Mouse (Mus musculus) hindlimb bud, embryonic 11.5 days (tissue): ENCODE results near the gene Gm10912.
"Not testable (repeated sequence)": the region's sequence is repeated elsewhere in the genome, so short reads cannot be mapped to it uniquely, and the experiment has no call there.

ENCODE experiments used
- DNase-seq: peaks from one replicate; pipeline ENCODE4 v3.0.0-alpha.2; 2012; ENCODE audit warnings: low read depth, low spot score; ENCODE audit errors: extremely low spot score

Gene Gm10912

DNA sequence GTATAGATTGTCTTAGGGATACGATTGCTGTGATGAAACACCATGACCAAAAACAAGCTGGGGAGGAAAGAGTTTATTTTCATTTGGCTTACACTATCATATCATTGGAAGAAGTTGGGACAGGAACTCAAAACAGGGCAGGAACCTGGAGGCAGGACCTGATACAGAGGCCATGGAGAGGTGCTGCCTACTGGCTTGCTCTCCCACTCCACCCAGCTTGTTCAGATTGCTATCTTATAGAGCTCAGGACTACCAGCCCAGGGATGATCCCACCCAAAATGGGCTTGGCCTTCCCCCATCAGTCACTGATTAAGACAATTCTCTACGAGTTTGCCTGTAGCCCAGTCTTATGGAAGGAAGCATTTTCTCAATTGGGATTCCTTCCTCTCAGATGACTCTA is 1.5 kb upstream of the Gm10912 start:
- no peak for DNase-seq

DNA sequence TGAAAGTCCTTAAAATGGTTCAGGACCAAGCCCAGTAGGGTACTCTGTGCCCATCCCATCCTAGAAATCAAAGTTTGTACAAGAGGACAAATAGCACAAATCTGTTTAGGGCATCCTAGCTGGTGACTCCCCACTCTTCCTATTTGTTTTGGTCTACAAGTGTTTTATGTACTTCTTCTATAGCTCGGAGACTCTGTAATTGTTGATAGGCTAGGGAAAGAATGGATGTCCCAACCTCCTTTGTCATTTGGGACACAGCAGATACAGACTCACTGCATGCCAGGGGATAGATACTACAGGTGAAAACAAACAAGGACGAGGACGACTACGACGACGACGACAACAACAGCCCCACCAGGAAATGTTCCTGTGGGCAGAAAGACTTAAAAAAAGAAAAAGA is 2.8 kb downstream of the Gm10912 start, which contains the start of gene Gm10799:
TSS of gene Gm10799 (minus strand) at position 101 of the 400 bp plus-strand sequence.
- DNase-seq, result not testable (repeated sequence)

DNA sequence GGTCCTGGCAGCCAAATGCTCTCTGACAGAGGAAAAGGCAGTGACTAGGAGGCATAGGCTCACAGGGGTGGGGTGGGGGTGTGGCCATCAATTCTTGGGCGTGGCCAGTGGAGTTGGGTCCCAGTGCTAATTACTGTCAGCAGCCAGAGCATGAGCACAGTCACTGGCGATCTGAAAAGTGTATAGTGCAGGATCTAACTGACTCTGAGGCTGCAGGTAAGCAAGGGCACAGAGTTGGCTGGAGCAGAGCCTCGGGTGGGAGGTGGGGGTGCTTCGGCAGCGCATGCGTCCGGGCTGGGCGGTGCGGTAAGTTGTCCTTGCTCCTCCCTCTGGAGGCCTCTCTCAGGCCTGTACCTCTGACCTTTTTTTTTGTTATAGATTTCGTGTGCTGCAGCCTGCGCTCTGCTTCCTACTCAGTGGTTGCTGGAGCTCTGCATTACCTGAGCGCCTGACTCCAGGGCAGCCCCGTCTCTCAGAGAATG is 4.1 kb downstream of the Gm10912 start, which contains the start of gene Cd59b:
TSS of gene Cd59b (plus strand) at position 146 of the 482 bp plus-strand sequence.
- DNase-seq, result no peak

DNA sequence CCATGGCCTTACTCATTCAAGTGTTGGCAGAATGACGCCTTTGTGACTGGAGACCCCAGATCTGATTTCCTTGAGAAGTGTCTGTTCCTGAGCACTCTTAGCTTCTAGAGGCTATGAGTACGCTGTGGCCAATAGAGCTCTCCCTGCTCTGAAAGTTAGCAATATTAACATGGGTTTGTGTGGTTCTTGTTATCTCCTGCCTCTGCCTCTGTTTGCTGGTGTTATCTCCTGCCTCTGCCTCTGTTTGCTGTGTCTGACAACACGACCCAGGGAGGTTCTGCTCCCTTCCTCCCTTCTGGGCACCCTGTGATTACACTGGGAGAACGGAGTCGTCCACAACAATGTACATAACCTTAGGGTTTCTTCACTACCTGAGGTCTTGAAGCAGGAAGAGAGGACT is 12.7 kb downstream of the Gm10912 start:
- DNase-seq, result not testable (repeated sequence)

DNA sequence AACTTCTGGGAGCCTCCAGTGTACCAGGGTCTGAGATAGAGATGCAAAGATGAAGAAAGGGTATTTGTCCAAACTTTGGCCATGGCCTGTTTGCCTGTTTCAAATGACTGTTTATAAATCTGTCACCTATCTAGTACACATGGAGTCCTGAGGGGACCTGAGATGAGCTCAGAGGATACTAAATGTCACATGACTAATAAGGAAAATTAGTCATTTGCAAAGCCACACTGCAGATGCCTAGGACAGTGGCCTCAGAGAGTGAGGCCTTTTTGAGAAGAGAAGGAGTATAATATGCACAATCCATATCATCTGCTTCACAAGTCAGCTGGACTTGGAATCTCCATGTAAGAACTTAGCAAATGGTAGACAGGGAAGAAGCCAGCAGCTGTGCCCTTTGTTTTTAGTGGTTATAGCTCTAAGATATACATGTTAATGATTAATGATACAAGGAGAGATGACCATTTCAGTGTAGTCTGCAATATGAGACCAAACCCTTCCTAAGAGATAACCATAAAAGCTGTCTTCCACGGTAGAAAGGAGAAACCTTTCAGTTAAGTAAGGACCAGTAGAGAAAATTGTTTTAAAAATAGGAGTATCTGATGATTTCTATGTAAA is 15.9 kb downstream of the Gm10912 start:
- not testable (repeated sequence) for DNase-seq

DNA sequence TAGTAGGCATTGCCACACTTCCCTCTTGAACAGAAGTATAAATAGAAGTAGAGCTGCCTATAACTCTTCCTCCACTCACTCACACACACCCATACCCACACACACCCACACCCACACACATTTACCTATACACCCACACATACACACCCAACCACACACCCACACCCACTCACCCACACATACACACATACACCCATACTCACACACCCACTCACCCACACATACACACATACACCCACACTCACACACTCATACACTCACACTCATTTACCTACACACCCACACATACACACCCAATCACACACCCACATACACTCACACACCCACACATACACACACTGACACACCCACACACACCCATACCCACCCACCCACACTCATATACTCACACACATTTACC is 16.8 kb downstream of the Gm10912 start:
- no peak for DNase-seq

DNA sequence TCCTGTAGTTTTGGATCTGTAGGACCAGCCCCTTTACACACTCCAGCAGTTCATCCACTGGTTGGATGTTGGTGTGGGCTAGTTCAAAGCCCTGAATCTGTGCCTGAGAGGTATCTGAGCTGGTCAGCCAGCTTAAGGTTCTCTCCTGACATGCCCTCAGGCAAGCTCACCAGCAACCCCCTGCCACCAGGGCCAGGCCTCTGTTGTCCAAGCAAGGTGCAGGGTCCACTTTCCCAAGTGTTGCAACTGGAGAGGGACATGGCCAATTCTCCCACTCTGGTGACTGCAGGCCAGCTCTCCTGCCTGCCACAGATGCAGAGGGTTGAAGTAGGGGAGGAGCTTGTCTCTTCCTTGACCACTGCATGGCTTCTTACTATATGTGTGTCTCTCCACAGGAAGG is 18.4 kb downstream of the Gm10912 start:
- DNase-seq, result not testable (repeated sequence)

DNA sequence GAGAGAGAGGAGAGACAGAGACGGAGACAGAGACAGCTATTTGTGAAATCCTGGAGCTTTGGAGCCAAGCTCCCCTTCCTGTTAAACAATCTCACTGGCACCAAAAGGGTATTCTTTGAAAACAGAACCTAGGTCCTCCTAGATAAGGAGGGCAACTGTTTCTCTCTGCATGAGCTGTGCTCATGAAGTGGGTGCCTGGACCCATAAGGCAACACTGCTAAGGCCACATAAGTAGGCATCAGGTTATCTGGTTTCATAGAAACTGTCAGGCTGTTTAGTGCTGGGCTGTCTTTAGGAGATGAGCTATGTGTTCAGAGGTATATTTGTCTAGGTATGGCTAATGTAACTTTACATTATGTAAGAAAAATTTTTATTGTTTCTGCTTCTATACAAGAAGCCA is 21.9 kb downstream of the Gm10912 start:
- not testable (repeated sequence) for DNase-seq

DNA sequence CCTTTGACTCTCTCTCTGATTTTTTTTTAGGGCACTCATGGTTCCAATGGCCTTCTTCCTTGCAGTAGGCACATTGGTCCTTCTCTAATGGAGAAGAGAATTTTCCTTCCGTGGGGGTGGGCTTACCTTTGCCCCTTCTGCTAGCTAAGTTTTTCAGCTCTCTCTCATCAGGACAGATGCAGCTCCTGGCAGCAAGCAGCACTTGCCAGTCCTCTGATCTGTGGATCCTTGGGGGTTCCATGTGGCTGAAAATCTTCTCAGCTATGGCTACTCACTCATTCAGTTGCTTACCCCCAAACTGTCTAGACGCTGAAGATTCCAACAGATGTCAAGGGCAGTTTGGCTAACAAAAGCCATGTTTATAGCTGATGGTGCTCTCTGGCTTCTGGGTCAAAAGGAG is 27.7 kb downstream of the Gm10912 start:
- DNase-seq, result no peak

DNA sequence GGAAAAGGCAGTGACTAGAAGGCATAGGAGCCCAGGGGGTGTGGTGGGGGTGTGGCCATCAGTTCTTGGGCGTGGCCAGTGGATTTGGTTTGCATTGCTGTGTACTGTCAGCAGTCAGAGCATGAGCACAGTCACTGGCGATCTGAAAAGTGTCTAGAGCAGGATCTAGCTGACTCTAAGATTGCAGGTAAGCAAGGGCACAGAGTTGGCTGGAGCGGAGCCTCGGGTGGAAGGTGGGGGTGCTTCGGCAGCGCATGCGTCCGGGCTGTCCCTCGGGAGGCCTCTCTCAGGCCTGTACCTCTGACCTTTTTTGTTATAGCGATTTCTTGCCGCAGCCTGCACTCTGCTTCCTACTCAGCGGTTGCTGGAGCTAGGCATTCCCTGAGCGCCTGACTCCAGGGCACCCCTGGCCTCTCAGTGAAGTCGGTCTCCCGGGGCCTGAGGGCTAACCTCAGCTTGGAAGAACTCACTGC is 30.2 kb downstream of the Gm10912 start, which contains the start of gene Cd59a:
TSS of gene Cd59a (plus strand) at position 61 of the 473 bp plus-strand sequence.
- DNase-seq, result no peak

DNA sequence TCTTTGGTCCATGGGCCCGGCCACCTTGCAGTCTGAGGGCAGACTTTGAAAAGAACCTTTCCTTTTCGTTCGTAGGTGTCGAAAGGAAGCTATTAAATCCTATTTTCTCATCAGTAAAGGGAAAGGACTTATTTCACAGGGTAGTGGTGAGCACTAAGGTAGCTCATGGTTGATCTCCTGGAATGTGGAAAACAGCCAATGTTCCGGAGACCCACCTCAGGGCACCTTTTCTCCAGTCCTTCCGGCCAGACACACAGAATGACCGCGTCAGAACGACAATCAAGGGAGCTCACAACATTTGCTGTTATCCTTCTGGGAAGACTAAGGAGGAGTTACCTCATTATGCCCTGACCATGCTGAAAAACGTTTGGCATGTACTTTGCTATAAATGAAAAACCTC is 30.6 kb downstream of the Gm10912 start:
- no peak for DNase-seq

DNA sequence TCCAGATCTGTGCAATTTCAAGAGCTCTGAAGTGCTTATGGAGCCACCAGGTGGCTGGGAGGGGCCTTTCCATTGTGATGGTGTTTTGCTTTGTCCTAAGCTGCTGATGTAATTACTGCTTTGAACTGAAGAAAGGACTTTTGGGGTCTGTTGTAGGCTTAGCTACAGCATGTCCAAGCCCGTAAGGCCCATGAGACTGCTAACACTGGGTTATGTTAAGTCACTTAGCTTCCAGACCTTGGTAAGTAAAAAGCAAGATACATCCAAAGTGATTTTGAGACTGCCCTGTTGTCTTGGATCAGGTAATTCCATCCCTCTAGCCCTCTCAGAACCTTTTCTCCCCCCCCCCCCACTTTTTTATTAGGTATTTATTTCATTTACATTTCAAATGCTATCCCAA is 31.2 kb downstream of the Gm10912 start:
- not testable (repeated sequence) for DNase-seq

DNA sequence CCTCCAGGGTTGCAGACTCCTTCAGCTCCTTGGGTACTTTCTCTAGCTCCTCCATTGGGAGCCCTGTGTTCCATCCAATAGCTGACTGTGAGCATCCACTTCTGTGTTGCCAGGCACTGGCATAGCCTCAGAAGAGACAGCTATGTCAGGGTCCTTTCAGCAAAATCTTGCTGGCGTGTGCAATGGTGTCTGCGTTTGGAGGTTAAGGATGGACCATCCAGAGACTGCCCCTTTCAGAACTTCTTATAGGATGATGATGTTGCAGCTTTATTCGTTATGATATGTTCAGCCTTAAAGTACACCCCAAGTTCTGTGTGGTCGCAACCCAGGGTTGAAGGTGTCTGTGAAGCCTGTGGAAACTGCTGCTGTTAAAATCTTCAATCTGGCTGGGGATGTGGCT is 31.8 kb downstream of the Gm10912 start:
- DNase-seq, result not testable (repeated sequence)

DNA sequence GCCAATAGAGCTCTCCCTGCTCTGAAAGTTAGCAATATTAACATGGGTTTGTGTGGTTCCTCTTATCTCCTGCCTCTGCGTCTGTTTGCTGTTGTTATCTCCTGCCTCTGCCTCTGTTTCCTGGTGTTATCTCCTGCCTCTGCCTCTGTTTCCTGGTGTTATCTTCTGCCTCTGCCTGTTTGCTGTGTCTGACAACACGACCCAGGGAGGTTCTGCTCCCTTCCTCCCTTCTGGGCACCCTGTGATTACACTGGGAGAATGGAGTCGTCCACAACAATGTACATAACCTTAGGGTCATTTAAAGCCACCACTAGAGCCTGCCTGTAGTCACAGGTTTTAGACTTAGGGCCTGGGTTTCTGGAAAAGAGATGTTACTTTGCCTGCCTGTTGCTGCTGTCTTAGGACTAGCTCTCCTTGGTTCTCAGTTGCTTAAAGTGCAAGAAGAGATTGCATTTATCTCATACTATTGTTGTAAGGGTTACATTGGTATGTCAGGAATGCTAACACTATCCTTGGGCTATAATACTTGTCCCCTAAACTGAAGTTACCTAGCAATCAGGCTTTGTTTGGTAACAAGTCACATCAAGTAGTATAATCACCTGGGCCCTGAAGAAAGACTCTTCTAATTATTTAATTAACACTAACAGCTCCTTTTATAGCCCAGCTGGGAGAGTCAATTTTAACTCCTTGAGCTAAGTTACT is 33.1 kb downstream of the Gm10912 start:
- DNase-seq, result no peak

DNA sequence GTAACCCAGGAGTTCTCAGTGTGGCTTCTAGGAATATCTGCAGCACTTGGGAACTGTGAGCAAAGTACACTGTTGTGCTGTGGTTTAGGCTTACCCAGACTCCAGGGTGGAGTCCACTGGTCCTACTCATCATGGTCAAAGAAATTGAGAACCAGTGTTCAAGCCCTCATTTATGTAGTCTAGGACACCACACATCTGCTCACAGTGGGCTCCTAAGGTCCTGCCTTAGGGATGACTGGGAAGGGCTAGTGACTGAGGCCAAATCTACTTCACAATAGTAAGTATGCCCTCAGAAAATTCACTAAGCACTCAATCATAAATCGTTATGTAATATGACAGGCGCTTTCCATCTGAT is 33.6 kb downstream of the Gm10912 start:
- DNase-seq, result no peak

DNA sequence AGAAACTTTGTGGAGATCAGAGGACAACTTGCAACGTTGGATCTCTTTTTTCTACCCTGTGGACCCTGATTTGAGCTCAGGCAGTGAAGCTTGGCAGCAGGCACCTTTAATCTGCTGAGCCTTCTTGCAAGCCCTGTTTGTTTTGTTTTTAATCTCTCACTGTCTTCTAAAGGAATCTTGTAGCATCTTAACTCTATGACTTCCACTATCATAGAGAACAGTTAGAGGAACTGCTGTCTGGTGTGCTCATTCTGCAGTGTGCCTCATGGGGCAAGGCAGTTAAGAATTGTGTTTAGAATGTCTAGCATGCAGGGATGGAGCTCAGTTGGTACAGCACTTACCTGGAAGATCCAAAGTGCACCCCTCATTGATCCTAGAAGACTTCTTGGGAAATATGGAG is 34.3 kb downstream of the Gm10912 start:
- DNase-seq, result no peak

DNA sequence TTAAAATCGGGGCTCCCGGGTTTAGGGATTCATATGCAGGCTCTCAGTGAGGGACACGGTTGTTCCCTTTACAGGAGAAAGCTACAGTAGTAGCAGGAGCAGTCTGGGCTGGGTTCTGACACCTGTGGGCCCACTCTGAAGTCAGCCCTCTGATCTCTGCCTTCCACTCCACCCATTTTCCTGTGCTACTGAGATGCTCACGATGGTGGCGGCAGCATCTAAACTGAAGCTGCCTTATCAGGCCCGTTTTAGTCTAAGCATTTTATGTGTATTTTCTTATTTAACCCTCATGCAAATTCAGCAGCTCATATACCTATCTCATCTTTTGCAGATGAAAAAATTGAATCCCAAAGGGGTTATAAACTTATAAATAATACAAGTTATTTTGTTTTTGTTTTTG is 39.2 kb downstream of the Gm10912 start:
- no peak for DNase-seq

DNA sequence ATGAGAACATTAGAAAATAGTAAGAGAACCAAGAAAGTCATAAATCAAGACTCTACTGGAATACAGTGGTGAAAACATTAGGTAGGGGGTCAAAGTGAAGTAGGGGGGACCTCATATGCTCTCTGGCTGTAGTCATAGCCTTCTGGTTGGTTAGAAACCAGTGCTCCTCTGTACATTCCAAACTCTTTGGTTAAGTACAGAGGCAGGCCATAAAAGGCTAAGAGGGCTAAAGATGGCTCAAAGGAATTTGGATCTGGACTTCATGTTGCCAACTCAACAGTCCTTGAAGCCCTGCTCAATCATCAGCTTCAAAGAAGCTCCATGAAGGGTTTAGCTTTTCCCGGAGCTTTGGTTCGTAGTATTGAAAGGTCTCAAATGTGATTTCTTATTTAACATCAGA is 43.4 kb downstream of the Gm10912 start:
- not testable (repeated sequence) for DNase-seq

DNA sequence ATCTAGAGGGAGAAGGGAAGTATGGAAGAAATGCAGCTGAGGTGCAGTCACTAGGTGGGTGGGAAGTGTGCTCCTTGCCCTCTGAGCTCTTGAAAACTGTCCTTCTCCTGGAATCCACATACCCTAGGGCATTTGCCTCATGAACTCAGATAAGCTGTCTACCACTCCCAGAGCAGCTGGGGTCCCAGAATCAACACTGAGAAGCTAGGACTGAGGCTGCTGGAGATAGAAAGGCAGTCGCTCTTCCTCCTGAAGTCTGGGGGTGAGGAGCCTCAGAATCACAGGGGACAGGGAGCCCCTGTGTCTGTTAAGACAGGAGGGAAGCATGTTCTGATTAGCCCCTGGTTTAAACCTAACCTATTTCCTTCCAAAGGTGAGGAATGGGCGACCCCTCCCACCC is 43.9 kb downstream of the Gm10912 start:
- DNase-seq, result no peak

DNA sequence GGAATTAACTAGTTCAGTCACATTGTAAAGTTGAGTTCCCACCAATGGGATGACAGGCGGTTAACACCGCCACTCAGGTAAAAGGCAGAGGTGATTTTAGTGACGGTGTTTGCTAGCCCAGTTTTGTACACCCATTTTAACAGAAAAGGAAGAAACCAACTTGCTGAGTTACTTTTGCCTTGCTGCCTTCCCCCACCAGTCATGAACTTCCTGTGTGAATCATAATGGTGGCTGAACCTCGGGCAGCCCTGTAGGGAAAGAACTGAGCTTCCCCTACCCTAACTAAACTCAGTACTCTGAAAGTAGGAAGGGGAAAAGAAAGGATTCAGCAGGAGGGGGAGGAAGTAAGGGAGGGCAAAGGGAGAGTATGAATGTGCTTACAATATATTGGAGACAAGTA is 44.4 kb downstream of the Gm10912 start:
- no peak for DNase-seq

DNA sequence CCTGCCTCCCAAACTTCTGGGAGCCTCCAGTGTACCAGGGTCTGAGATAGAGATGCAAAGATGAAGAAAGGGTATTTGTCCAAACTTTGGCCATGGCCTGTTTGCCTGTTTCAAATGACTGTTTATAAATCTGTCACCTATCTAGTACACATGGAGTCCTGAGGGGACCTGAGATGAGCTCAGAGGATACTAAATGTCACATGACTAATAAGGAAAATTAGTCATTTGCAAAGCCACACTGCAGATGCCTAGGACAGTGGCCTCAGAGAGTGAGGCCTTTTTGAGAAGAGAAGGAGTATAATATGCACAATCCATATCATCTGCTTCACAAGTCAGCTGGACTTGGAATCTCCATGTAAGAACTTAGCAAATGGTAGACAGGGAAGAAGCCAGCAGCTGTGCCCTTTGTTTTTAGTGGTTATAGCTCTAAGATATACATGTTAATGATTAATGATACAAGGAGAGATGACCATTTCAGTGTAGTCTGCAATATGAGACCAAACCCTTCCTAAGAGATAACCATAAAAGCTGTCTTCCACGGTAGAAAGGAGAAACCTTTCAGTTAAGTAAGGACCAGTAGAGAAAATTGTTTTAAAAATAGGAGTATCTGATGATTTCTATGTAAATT is 45.7 kb downstream of the Gm10912 start:
- DNase-seq, result not testable (repeated sequence)

DNA sequence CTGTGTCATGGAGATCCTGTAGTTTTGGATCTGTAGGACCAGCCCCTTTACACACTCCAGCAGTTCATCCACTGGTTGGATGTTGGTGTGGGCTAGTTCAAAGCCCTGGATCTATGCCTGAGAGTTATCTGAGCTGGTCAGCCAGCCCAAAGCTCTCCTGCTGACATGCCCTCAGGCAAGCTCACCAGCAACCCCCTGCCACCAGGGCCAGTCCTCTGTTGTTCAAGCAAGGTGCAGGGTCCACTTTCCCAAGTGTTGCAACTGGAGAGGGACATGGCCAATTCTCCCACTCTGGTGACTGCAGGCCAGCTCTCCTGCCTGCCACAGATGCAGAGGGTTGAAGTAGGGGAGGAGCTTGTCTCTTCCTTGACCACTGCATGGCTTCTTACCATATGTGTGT is 47.9 kb downstream of the Gm10912 start:
- DNase-seq, result not testable (repeated sequence)
